Mouse (Mus musculus): ENCODE measurements around the gene Rbm4. TPM values are rescaled to one million over a fixed set of nuclear protein-coding genes. Genes with fewer than 3 reads are reported as not detected.
A peak's percentile ranks its signal among the peaks of the same experiment; 100 is the strongest.
"Not testable (repeated sequence)": the region's sequence is repeated elsewhere in the genome, so short reads cannot be mapped to it uniquely, and the experiment has no call there.

The Rbm4 gene
- polyA plus RNA-seq, 1 experiment: 103 TPM

GRCm38 (mm10) chr19:4828444-4829114 is 34.9 kb upstream of the Rbm4 start:
- H3K27ac ChIP-seq (ENCODE audit: insufficient read depth, low read depth, low read length): no peak overlapping the region
- 69% methylated on average over 16 of the region's 16 CpGs for WGBS
- TF ChIP-seq CTCF (IDR thresholded peaks at IDR 0.05; ENCODE audit: insufficient read depth, low read depth, low read length): no peak
- TF ChIP-seq POLR2A (IDR thresholded peaks at IDR 0.05; ENCODE audit: insufficient read depth, low read depth, low read length): no peak
- no peak overlapping the region for H3K4me3 ChIP-seq (ENCODE audit: insufficient read depth, low read depth, low read length)
- no peaks in the 10 kb centered on the region; the same call in 1 of the 2 replicates for H3K4me1 ChIP-seq (ENCODE audit: control insufficient read depth, insufficient read depth, low read length)

- H3K4me3 ChIP-seq (ENCODE audit: insufficient read depth, low read depth, low read length): no peak overlapping the region
- H3K4me1 ChIP-seq (ENCODE audit: control insufficient read depth, insufficient read depth, low read length): no peaks in the 10 kb centered on the region
- H3K27ac ChIP-seq (ENCODE audit: insufficient read depth, low read depth, low read length): no peak overlapping the region
- WGBS: 42% methylated on average over 5 of the region's 5 CpGs
- TF ChIP-seq CTCF (IDR thresholded peaks at IDR 0.05; ENCODE audit: insufficient read depth, low read depth, low read length): no peak
- no peak for TF ChIP-seq POLR2A (IDR thresholded peaks at IDR 0.05; ENCODE audit: insufficient read depth, low read depth, low read length)
Observed at GRCm38 (mm10) chr19:4820678-4821303, 27.1 kb upstream of the Rbm4 start.

GRCm38 (mm10) chr19:4817182-4817835 is 23.6 kb upstream of the Rbm4 start:
- TF ChIP-seq POLR2A (IDR thresholded peaks at IDR 0.05; ENCODE audit: insufficient read depth, low read depth, low read length) (no peak), CTCF (IDR thresholded peaks at IDR 0.05; ENCODE audit: insufficient read depth, low read depth, low read length) (no peak)

GRCm38 (mm10) chr19:4813015-4813414 is 19.3 kb upstream of the Rbm4 start:
- Histone ChIP-seq H3K4me1 (ENCODE audit: control insufficient read depth, insufficient read depth, low read length) (0 out of 2 replicates have a peak, but pooled peaks cover 2% of the 10 kb centered on the region), H3K4me3 (ENCODE audit: insufficient read depth, low read depth, low read length) (no peak overlapping the region), H3K27ac (ENCODE audit: insufficient read depth, low read depth, low read length) (no peak overlapping the region)
- no peak for TF ChIP-seq POLR2A (IDR thresholded peaks at IDR 0.05; ENCODE audit: insufficient read depth, low read depth, low read length)
- TF ChIP-seq CTCF (IDR thresholded peaks at IDR 0.05; ENCODE audit: insufficient read depth, low read depth, low read length): no peak
- 77% methylated on average over 6 of the region's 6 CpGs for WGBS

More at GRCm38 (mm10) chr19:4817182-4817835, 23.6 kb upstream of the Rbm4 start:
- H3K27ac ChIP-seq (ENCODE audit: insufficient read depth, low read depth, low read length): no peak overlapping the region
- no peak overlapping the region for H3K4me3 ChIP-seq (ENCODE audit: insufficient read depth, low read depth, low read length)
- H3K4me1 ChIP-seq (ENCODE audit: control insufficient read depth, insufficient read depth, low read length): no peaks in the 10 kb centered on the region
- 63% methylated on average over 1 of the region's 1 CpGs for WGBS

GRCm38 (mm10) chr19:4812334-4812949 is 18.7 kb upstream of the Rbm4 start:
- not testable (repeated sequence) for H3K27ac ChIP-seq (ENCODE audit: insufficient read depth, low read depth, low read length)

GRCm38 (mm10) chr19:4811909-4812242 is 18.2 kb upstream of the Rbm4 start:
- Histone ChIP-seq H3K4me3 (ENCODE audit: insufficient read depth, low read depth, low read length) (peak overlapping the region; percentile 65), H3K4me1 (ENCODE audit: control insufficient read depth, insufficient read depth, low read length) (0 out of 2 replicates have a peak, but pooled peaks cover 2% of the 10 kb centered on the region), H3K27ac (ENCODE audit: insufficient read depth, low read depth, low read length) (peak overlapping the region; percentile 76)
- 2% methylated on average over 12 of the region's 12 CpGs for WGBS
- TF ChIP-seq CTCF (IDR thresholded peaks at IDR 0.05; ENCODE audit: insufficient read depth, low read depth, low read length) (no peak), POLR2A (IDR thresholded peaks at IDR 0.05; ENCODE audit: insufficient read depth, low read depth, low read length) (no peak)

More at GRCm38 (mm10) chr19:4812334-4812949, 18.7 kb upstream of the Rbm4 start:
- not testable (repeated sequence) for H3K4me3 ChIP-seq (ENCODE audit: insufficient read depth, low read depth, low read length); H3K4me1 ChIP-seq (ENCODE audit: control insufficient read depth, insufficient read depth, low read length)
- WGBS: 77% methylated on average over 8 of the region's 8 CpGs

GRCm38 (mm10) chr19:4811063-4811908 is 17.6 kb upstream of the Rbm4 start, which contains the start of the genes Gm21992 and Rbm14:
TSS of gene Gm21992 (minus strand) at chr19:4811612.
TSS of gene Rbm14 (minus strand) at chr19:4811634.
- peak within 1 kb of the TSS; percentile 96 for H3K27ac ChIP-seq (ENCODE audit: insufficient read depth, low read depth, low read length)
- no peak for TF ChIP-seq CTCF (IDR thresholded peaks at IDR 0.05; ENCODE audit: insufficient read depth, low read depth, low read length)
- peak; percentile 99 for TF ChIP-seq POLR2A (IDR thresholded peaks at IDR 0.05; ENCODE audit: insufficient read depth, low read depth, low read length)
- under 1% methylated on average over 83 of the region's 83 CpGs for WGBS
- peak within 1 kb of the TSS; percentile 80 for H3K4me3 ChIP-seq (ENCODE audit: insufficient read depth, low read depth, low read length)
- 0 out of 2 replicates have a peak, but pooled peaks cover 2% of the 10 kb centered on the region for H3K4me1 ChIP-seq (ENCODE audit: control insufficient read depth, insufficient read depth, low read length)

GRCm38 (mm10) chr19:4810746-4811062 is 17.0 kb upstream of the Rbm4 start:
- WGBS: under 1% methylated on average over 17 of the region's 17 CpGs
- Histone ChIP-seq H3K4me1 (ENCODE audit: control insufficient read depth, insufficient read depth, low read length) (0 out of 2 replicates have a peak, but pooled peaks cover 2% of the 10 kb centered on the region), H3K27ac (ENCODE audit: insufficient read depth, low read depth, low read length) (peak overlapping the region; percentile 96; the same call in 1 of the 2 replicates), H3K4me3 (ENCODE audit: insufficient read depth, low read depth, low read length) (peak overlapping the region; percentile 80)
- TF ChIP-seq POLR2A (IDR thresholded peaks at IDR 0.05; ENCODE audit: insufficient read depth, low read depth, low read length) (no peak), CTCF (IDR thresholded peaks at IDR 0.05; ENCODE audit: insufficient read depth, low read depth, low read length) (no peak)
